Mouse (Mus musculus) cerebellum, adult 2 months (tissue): ENCODE data around the gene Tceal3. TPM values are rescaled to one million over a fixed set of nuclear protein-coding genes. Genes with fewer than 3 reads are reported as not detected.

Experiments
- polyA plus RNA-seq: library from polyadenylated mRNA; depleted of rRNA; stranded (reverse); fragments of >200 nt; gene quantifications from 2 replicates; pipeline ENCODE4 v1.2.3, GENCODE M21; 2012; rRNA removed

Gene Tceal3
- polyA plus RNA-seq, 1 experiment, result 257 TPM

Other genes with a start within 250 kb of the Tceal3 start
- gene Kir3dl1, start 72.8 kb upstream of the Tceal3 start, polyA plus RNA-seq, result not detected in 2 replicates
- not detected in 2 replicates for gene Kir3dl2, start 46.8 kb upstream of the Tceal3 start, polyA plus RNA-seq
- gene Tceal1, start 117.1 kb downstream of the Tceal3 start, polyA plus RNA-seq, result 17.5 and 18.7 TPM in 2 replicates
- 223 and 236 TPM in 2 replicates for gene Morf4l2, start 152.8 kb downstream of the Tceal3 start, polyA plus RNA-seq
- 0.57 and 1.1 TPM in 2 replicates for gene Glra4, start 189.3 kb downstream of the Tceal3 start, polyA plus RNA-seq
- 1,881 and 2,386 TPM in 2 replicates for gene Plp1, start 231.8 kb downstream of the Tceal3 start, polyA plus RNA-seq